Mouse (Mus musculus): ENCODE results near the gene Frrs1. TPM values are rescaled to one million over a fixed set of nuclear protein-coding genes. Genes with fewer than 3 reads are reported as not detected.

The Frrs1 gene
- polyA plus RNA-seq, 1 experiment, result 24.8 TPM

DNA sequence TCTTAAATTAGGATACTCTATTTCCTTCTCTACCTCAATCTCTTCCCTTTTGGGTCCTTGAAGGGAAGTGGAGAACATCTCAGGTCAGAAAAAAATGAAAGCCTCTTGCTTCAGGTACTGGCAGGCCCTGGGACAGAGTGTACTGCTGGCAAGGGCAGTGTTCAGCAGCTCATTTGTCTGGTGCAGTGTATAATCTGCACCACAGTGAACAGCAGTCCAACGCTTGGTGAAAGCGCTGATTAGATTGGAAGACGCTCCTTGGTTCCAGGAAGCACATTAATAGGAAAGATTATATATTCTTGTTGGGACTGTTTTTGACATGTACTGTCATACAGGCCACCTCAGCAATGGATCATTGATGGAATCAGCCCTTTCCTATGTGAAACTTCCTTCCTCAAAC, 92.2 kb downstream of the Frrs1 start:
- no peak for DNase-seq

DNA sequence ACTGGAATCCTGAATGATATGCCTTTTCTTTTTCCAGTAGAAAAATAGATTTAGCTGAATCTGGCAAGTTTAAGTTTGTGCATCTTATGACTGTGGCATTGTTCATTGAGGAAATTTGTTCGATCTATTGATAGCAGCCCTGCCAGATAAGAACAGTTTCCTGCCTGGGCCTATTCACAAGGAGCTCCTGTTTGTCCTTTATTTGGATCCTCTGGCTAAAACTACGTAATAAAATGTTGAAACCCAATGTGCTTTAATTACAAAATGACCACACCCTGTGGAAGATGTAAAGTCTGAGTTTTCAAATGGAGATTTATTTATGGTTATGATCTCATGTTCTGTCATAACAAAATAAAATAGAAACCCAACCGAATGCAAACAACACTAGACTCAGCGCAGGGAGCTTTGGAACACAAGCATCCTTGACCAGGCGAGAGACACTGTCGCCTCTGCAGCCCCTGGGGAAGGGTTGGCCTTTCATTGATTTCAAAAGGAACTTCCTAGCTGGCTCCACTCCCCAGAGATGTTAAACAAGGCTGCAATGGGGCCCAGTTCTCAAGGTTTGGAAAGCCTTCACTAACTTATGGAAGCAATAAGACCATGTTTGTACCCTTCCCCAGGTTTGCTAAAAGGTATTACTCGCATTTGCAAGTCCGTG, 93.1 kb downstream of the Frrs1 start:
- no peak for DNase-seq
- Histone ChIP-seq H3K27me3 (ENCODE audit: control insufficient read depth, insufficient read depth, low read length) (no peaks in the 10 kb centered on the region), H3K27ac (ENCODE audit: control insufficient read depth, insufficient read depth, low read length) (no peak overlapping the region), H3K36me3 (ENCODE audit: control insufficient read depth, insufficient read depth, low read length) (no peaks in the 10 kb centered on the region), H3K4me3 (ENCODE audit: control insufficient read depth, insufficient read depth, low read length) (no peak overlapping the region), H3K4me1 (replicated peaks; ENCODE audit: control insufficient read depth, insufficient read depth, low read length) (no peaks in the 10 kb centered on the region)
- no peak for TF ChIP-seq CTCF (IDR thresholded peaks at IDR 0.05; ENCODE audit: borderline replicate concordance, control insufficient read depth, extremely low read depth, insufficient read depth, low read length, poor library complexity)
- TF ChIP-seq POLR2A (IDR thresholded peaks at IDR 0.05; ENCODE audit: control insufficient read depth, extremely low read depth, insufficient read depth, low read length, poor library complexity), result no peak
- 91% methylated on average over 8 of the region's 8 CpGs for WGBS

More for the DNA sequence above, 92.2 kb downstream of the Frrs1 start:
- TF ChIP-seq POLR2A (IDR thresholded peaks at IDR 0.05; ENCODE audit: control insufficient read depth, extremely low read depth, insufficient read depth, low read length, poor library complexity), result no peak
- TF ChIP-seq CTCF (IDR thresholded peaks at IDR 0.05; ENCODE audit: borderline replicate concordance, control insufficient read depth, extremely low read depth, insufficient read depth, low read length, poor library complexity), result no peak
- WGBS, result 97% methylated on average over 3 of the region's 3 CpGs
- H3K27me3 ChIP-seq (ENCODE audit: control insufficient read depth, insufficient read depth, low read length), result no peaks in the 10 kb centered on the region
- H3K36me3 ChIP-seq (ENCODE audit: control insufficient read depth, insufficient read depth, low read length), result no peaks in the 10 kb centered on the region
- H3K27ac ChIP-seq (ENCODE audit: control insufficient read depth, insufficient read depth, low read length), result no peak overlapping the region
- H3K4me3 ChIP-seq (ENCODE audit: control insufficient read depth, insufficient read depth, low read length), result no peak overlapping the region
- H3K4me1 ChIP-seq (replicated peaks; ENCODE audit: control insufficient read depth, insufficient read depth, low read length), result no peaks in the 10 kb centered on the region

DNA sequence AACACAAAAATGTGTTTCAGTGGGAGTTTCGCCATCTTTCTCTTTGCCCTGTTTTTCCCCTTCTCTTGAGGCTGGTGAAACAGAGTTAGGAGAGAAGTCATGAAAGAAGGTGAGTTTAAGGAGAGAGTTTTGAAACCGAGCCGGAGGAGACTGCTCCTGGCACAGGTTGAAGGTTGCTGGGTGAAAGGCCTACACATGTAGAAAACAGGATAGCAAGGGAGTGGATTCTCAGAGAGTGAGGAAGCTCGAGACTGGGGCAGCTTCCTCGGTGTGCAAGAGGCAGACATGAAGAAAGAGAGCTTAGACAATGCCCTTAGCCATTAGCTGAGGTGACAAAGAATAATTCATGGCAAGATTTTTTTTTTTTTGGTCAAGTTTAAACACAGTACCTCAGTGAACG, 94.1 kb downstream of the Frrs1 start:
- Histone ChIP-seq H3K4me1 (replicated peaks; ENCODE audit: control insufficient read depth, insufficient read depth, low read length) (no peaks in the 10 kb centered on the region), H3K27me3 (ENCODE audit: control insufficient read depth, insufficient read depth, low read length) (no peaks in the 10 kb centered on the region), H3K36me3 (ENCODE audit: control insufficient read depth, insufficient read depth, low read length) (no peaks in the 10 kb centered on the region), H3K27ac (ENCODE audit: control insufficient read depth, insufficient read depth, low read length) (no peak overlapping the region), H3K4me3 (ENCODE audit: control insufficient read depth, insufficient read depth, low read length) (no peak overlapping the region)
- DNase-seq, result no peak
- TF ChIP-seq CTCF (IDR thresholded peaks at IDR 0.05; ENCODE audit: borderline replicate concordance, control insufficient read depth, extremely low read depth, insufficient read depth, low read length, poor library complexity), result no peak
- TF ChIP-seq POLR2A (IDR thresholded peaks at IDR 0.05; ENCODE audit: control insufficient read depth, extremely low read depth, insufficient read depth, low read length, poor library complexity), result no peak
- WGBS, result 83% methylated on average over 6 of the region's 6 CpGs

DNA sequence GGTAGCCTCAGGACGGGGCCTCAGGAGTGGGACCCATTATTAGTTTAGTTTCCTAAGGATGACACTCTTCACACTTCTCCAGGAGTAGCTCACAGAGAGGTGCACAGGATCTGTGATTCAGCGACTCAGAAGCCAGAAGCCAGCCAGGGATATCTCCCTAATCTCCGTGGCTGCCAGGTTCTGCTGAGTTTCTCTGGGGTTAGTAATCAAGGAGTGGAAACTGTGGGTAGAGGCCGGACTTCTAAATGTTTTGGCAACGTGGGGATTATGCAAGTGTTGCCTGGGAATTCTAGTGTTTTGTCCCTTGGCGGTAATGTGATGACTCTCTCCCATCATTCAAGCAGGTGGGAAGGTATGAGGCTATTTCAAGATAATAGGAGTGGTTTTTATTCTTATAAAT, 95.8 kb downstream of the Frrs1 start:
- DNase-seq, result no peak
- Histone ChIP-seq H3K4me1 (replicated peaks; ENCODE audit: control insufficient read depth, insufficient read depth, low read length) (no peaks in the 10 kb centered on the region), H3K36me3 (ENCODE audit: control insufficient read depth, insufficient read depth, low read length) (no peaks in the 10 kb centered on the region), H3K27me3 (ENCODE audit: control insufficient read depth, insufficient read depth, low read length) (no peaks in the 10 kb centered on the region), H3K27ac (ENCODE audit: control insufficient read depth, insufficient read depth, low read length) (no peak overlapping the region), H3K4me3 (ENCODE audit: control insufficient read depth, insufficient read depth, low read length) (no peak overlapping the region)
- TF ChIP-seq POLR2A (IDR thresholded peaks at IDR 0.05; ENCODE audit: control insufficient read depth, extremely low read depth, insufficient read depth, low read length, poor library complexity), result no peak
- no peak for TF ChIP-seq CTCF (IDR thresholded peaks at IDR 0.05; ENCODE audit: borderline replicate concordance, control insufficient read depth, extremely low read depth, insufficient read depth, low read length, poor library complexity)
- WGBS, result 78% methylated on average over 6 of the region's 6 CpGs

Other genes starting within 250 kb of the Frrs1 start
- gene Trmt13, start 244.9 kb upstream of the Frrs1 start, polyA plus RNA-seq (2012; rRNA removed), result 10.7 and 12.9 TPM in 2 replicates
- 25.2 and 28.6 TPM in 2 replicates for gene Mfsd14a, start 196.8 kb upstream of the Frrs1 start, polyA plus RNA-seq (2012; rRNA removed)
- not detected in 2 replicates for gene Gm43191, start 178.2 kb upstream of the Frrs1 start, polyA plus RNA-seq (2012; rRNA removed)
- 6.8 and 11.1 TPM in 2 replicates for gene Slc35a3, start 146.6 kb upstream of the Frrs1 start, polyA plus RNA-seq (2012; rRNA removed)
- gene Agl, start 51.3 kb upstream of the Frrs1 start, polyA plus RNA-seq (2012; rRNA removed), result 8.0 and 8.9 TPM in 2 replicates
- gene 4930455H04Rik, start 108.8 kb downstream of the Frrs1 start, polyA plus RNA-seq (2012; rRNA removed), result not detected in 2 replicates
- 0.71 and 1.0 TPM in 2 replicates for gene Palmd, start 109.5 kb downstream of the Frrs1 start, polyA plus RNA-seq (2012; rRNA removed)